Mouse (Mus musculus) frontal cortex, adult 2 months (tissue): ENCODE results near the gene Gemin7. TPM values are rescaled to one million over a fixed set of nuclear protein-coding genes. Genes with fewer than 3 reads are reported as not detected.

Source experiments
- DNase-seq, 2 experiments: peaks; one replicate each; pipeline ENCODE4 v3.0.0; 2022; ENCODE audit warnings: low spot score in 1 of 2; ENCODE audit errors: extremely low spot score in 1 of 2
- polyA plus RNA-seq: library from polyadenylated mRNA; depleted of rRNA; stranded (reverse); fragments of >200 nt; gene quantifications from 2 replicates; pipeline ENCODE4 v1.2.3, GENCODE M21; 2012

Gene Gemin7
- polyA plus RNA-seq, 1 experiment: 49.9 TPM

- no peak for DNase-seq
Measured at GRCm38 (mm10) chr7:19578436-19578835, 1.0 kb upstream of the Gemin7 start.

GRCm38 (mm10) chr7:19577877-19578414, 551 bp upstream of the Gemin7 start:
- no peak for DNase-seq

- no peak for DNase-seq
Measured at GRCm38 (mm10) chr7:19575559-19575958, 1.8 kb downstream of the Gemin7 start.

- no peak for DNase-seq
Measured at GRCm38 (mm10) chr7:19573776-19574140, 3.6 kb downstream of the Gemin7 start.

GRCm38 (mm10) chr7:19572926-19573775, 4.2 kb downstream of the Gemin7 start:
- DNase-seq: peak in 1 of 2 experiments; percentile 69

GRCm38 (mm10) chr7:19569647-19570046, 7.7 kb downstream of the Gemin7 start:
- no peak for DNase-seq

- DNase-seq: no peak
Measured at GRCm38 (mm10) chr7:19567426-19567825, 10.0 kb downstream of the Gemin7 start.

- no peak for DNase-seq
Measured at GRCm38 (mm10) chr7:19565803-19566202, 11.6 kb downstream of the Gemin7 start.

- DNase-seq: no peak
Measured at GRCm38 (mm10) chr7:19564455-19564854, 12.9 kb downstream of the Gemin7 start.

- no peak for DNase-seq
Measured at GRCm38 (mm10) chr7:19563884-19564283, 13.5 kb downstream of the Gemin7 start.

GRCm38 (mm10) chr7:19562643-19563410, 14.6 kb downstream of the Gemin7 start, which contains the start of gene Ppp1r37:
Gene Ppp1r37, minus strand, starts transcription at chr7:19563076.
- DNase-seq: no peak

- DNase-seq: peak; percentile 70 to 91
Measured at GRCm38 (mm10) chr7:19561765-19562642, 15.4 kb downstream of the Gemin7 start.

GRCm38 (mm10) chr7:19561431-19561764, 16.0 kb downstream of the Gemin7 start:
- DNase-seq: no peak

GRCm38 (mm10) chr7:19560491-19561260, 16.7 kb downstream of the Gemin7 start:
- DNase-seq: no peak

GRCm38 (mm10) chr7:19558965-19559364, 18.4 kb downstream of the Gemin7 start:
- DNase-seq: no peak

GRCm38 (mm10) chr7:19557982-19558900, 19.2 kb downstream of the Gemin7 start:
- DNase-seq: peak in 1 of 2 experiments; percentile 54

- no peak for DNase-seq
Measured at GRCm38 (mm10) chr7:19557086-19557485, 20.3 kb downstream of the Gemin7 start.

- DNase-seq: peak; percentile 60 to 82
Measured at GRCm38 (mm10) chr7:19554168-19554567, 23.2 kb downstream of the Gemin7 start.

GRCm38 (mm10) chr7:19552443-19552842, 25.0 kb downstream of the Gemin7 start:
- no peak for DNase-seq
